Mouse (Mus musculus) heart, adult 18-20 months (tissue): ENCODE data around the gene Zfp281. TPM values are rescaled to one million over a fixed set of nuclear protein-coding genes. Genes with fewer than 3 reads are reported as not detected.

Source experiments
- DNase-seq, 2 experiments: peaks; one replicate each; pipeline ENCODE4 v3.0.0; 2021 to 2022; ENCODE audit warnings: mixed read lengths in 1 of 2
- long read RNA-seq, 2 experiments: library from polyadenylated mRNA; stranded (forward); transcript quantifications; one replicate each; pipeline ENCODE4 v2.0.0; 2021
- total RNA-seq, 2 experiments: library from RNA; stranded (reverse); gene quantifications; 2 replicates each; pipeline ENCODE4 v1.2.3; 2021

Zfp281 gene
- 10 to 100 TPM in 1 of 2 experiments, 1 to 10 TPM in 1; 9.0 to 10.9 TPM for total RNA-seq
- long read RNA-seq, experiment 1, full-length matches to known transcripts: 11 of 13 reads
- long read RNA-seq, experiment 1, partial matches to known transcripts: 0 of 13 reads
- long read RNA-seq, experiment 1, other reads (novel, unspliced or antisense): 2 of 13 reads
- long read RNA-seq, experiment 2, full-length matches to known transcripts: 5 of 6 reads
- long read RNA-seq, experiment 2, partial matches to known transcripts: 0 of 6 reads
- long read RNA-seq, experiment 2, other reads (novel, unspliced or antisense): 1 of 6 reads

DNA sequence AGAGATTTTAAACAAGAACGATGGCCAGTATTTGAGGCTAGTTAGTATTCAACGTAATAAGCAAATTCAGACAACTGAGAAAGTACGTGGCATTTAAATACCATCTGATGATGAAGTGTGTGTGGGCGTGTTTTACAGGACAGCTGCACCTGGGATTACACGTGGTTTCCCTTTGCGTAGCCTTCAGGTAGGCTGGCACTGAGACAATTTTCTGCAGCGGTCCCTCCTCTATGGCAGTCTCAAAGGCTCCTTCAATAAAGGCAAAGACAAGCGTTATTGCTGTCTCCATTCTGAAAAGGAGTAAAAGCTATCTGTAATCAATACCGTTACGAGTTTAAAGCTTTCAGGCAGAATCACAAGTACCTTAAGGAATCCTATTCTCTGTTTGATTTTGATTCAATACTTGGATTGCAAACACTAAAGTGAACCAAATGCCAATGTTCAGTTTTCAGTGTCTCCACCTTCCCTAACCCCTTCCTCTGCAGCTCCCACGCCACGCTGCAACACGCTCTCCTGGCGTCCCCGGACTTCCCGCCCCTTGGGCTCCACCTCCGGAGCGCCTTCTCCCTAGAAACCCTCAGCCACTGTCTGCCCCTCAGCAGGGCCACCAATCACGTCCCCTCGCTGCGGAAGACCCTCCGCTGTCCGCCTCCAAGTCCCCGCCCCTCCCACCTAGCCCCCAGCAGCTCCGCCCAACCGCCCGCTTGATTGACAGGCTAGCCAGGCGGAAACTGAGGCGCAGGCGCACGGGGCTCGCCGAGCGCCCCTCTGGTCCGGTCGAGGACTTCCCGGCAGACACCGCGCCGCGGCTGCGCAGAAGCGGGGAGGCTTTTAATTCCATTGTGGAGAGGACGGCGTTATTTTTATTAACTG is at the start of gene Zfp281:
Gene Zfp281 (plus strand): TSS at position 756 of the 873 bp plus-strand sequence.
- peak; percentile 97 to 98 for DNase-seq

DNA sequence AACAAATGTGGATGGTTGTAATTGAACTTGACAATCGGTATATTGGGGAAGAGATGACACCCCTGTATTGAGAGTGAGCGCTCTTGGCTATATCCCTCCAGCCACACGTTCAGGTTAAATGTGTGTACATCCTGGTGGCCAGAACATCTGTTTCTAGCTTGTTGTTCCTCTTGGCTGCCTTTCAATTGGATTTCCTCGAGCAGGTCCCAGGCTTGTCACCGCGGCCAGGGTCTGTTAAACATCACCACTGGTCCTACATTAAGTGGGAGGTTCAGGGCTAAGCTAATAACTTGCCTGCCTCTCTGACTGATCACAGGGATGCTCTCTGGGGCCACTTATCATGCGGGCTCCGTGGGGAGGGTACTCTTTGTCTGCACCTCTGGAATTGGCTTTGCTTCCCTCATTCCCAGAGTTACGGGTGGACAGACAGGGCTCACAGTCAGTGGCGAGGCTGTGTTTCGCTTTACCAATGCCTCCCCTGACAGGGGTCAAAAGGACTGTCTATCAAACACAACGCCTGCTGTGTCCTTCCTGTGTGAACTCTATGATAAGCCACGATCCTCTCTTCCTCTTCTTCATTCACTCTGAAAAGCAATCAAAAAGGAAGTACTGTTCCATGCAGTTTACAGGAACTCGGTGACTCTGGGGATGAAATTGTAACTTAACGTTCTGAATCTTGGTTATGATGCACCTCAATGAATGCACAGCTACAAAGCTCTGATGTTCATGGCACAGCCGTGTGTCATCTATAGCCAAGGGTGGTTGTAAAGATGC is 46.6 kb upstream of the Zfp281 start:
- no peak for DNase-seq

DNA sequence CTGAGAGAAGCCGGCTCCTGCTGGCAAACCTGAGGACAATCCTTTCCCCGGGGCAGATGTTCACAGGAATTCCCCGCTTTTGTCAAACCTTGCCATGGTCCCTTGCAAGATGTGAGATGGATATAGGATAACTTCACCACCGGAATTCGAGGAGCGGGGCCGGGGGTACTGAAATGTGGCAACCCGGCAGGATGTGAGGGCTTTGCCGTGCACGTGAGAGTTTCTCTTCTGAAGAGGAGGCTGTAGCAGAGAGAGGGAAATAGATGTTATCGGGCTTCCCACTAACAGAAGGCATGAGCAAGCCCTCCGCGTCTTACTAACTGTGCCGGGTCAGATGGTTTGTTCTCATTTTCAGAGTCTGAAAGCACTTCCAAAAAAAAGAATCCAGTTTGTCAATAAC is 45.3 kb upstream of the Zfp281 start:
- no peak for DNase-seq

DNA sequence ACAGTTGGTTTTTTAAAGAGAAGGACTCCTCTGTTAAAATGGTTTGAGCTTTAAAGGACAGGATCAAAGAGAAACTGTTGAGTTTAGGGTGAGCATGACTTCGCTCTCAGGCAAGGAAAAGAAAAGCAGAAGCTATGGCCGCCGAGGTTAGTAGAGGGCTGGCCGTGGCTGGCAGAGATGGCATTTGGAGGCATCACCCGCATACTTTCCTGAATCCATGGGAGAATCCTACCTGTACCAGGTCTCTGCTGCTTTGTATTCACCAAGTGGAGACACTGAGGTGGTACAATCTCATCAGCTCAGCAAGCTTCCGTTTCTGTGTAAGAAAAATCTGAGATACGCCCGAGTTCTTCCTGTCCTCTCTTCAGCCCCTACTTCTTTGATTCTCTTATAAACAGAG is 44.4 kb upstream of the Zfp281 start:
- no peak for DNase-seq

DNA sequence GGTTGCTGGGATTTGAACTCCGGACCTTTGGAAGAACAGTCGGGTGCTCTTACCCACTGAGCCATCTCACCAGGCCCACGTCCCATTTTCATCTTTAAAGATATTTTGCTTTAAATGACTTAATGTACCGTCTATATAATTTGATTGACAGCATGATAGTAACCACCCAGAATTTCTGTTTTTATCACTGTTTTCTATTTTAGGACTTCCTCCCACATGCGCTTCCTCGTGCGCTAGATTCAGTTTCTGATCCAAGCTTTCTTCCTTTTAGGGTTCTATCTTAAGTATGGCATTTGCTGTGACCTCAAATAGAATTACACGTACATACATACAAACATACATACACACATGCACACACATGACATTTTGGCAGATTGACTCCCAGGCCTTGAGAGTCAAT is 42.9 kb upstream of the Zfp281 start:
- DNase-seq: no peak

DNA sequence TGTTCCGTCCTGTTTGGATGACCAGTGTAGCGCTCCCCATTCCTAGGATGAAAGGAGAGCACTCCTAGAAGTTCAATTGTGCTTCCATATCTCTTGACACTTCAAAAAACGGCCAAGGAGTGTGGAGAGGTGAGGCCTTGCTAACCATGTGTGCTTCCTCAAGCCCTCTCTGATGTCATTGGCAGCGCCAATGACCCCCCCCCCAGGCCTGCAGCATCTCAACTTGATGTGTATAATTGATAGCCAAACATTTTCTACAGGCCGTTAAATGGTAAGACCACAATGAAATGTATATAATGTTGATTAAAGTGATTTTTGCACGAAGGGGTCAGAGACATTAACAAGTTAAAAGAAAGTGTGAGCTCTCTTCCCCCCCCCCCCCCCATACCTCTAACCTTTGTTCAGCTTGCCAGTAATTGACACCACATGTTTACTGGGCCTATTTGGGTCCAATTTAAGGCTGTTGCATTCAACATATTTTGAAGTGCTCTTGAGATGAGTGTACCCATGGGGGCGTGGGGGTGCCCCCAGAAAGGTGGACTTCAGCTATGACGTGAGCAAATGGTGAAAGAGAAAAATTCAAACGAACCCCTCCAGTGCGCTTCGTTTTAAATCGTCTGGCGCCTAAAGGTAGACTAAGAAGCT is 36.8 kb upstream of the Zfp281 start:
- DNase-seq: no peak

DNA sequence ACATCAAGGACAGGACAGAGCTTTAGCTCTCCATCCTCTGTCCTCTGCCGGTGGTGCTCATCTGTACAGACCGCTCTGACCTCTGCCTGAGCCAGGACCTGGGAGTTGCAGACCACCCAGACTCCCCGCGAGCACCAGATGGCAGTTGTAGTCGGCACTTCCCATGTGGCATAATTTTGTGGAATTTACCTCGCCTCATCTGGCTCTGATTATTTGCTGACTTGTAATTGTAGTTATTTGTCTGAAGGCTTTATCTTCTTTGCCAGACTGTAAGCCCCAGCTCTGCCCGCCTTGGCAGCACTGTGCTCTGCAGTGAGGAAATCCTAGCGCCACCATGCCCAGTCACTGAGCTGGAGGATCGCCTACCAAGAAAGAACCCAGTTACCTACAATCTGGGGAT is 35.8 kb upstream of the Zfp281 start:
- DNase-seq: no peak

DNA sequence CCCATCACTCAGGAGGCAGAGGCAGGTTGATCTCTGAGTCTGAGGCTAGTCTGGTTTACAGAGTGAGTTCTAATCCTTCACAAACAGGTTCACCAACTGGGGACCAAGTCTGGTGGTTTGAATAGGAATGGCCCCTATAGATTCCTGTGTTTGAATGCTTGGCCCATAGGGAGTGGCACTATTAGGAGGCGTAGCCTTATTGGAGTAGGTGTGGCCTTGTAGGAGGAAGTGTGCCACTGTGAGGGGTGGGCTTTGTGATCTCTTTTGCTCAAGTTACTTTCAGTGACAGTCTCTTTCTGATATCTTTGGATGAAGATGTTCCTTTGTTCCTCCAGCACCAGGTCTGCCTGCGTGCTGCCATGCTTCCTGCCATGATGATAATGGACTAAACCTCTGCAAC is 32.0 kb upstream of the Zfp281 start:
- DNase-seq: no peak

DNA sequence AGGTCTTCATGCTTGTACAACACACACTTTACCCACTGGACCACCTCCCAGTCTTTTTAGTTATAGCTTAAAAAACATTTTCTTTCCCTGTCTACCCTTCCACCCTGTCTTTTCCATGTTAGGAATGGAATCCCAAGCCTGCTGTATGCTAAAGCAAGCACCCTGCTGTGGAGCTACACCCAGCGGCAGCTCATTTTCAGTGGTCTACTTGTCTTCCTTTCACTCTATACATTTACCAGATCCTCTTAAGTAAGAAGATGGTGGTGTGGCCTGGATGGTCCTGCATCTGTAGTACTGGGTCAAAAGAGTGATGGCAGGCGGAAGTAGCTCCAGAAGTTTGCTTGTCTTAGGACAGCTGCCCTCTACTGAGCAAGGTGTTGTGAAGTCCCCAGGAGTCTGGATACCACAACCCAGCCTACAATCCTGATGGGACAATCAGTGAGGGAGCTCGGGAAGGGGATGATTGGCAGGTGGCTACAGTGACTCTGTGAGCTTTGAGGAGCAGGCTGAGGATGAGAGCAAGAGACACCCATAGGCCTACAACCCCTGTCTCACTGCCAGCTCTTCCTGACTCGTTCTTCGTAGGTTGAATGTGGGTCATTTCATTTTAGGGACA is 30.4 kb upstream of the Zfp281 start:
- DNase-seq: no peak

DNA sequence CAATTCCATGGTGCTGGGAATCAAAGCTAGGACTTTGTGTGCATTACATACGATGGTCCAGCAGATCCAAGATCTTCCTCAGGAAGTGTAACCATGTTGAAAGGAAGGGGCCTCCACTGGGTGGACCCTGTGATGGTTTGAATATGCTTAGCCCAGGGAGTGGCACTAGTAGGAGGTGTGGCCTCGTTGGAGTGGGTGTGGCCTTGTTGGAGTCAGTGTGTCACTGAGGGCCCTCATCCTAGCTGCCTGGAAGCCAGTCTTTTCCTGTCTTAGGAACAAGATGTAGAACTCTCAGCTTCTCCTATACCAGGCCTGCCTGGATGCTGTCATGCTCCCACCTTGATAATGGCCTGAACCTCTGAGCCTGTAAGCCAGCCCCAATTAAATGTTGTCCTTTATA is 27.9 kb upstream of the Zfp281 start:
- DNase-seq: no peak

DNA sequence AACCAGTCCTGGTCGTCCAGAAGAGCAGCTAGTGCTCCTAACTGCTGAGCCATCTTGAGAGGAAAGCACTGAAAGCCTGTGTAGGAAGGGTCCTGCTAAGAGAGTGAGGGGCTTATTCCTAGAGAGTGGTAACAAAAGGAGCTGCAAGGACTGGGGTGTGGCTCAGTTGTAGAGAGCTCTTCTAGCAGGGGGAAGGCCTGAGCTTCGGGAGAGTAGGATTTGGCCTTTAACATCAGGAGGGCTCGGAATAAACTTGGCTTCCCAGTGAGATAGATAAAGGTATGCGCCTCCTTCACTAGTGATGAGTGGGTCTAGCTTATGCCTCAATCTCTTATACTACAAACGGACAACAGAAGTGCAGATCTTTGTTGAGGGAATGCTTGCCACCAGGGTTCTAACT is 26.4 kb upstream of the Zfp281 start:
- DNase-seq: no peak

DNA sequence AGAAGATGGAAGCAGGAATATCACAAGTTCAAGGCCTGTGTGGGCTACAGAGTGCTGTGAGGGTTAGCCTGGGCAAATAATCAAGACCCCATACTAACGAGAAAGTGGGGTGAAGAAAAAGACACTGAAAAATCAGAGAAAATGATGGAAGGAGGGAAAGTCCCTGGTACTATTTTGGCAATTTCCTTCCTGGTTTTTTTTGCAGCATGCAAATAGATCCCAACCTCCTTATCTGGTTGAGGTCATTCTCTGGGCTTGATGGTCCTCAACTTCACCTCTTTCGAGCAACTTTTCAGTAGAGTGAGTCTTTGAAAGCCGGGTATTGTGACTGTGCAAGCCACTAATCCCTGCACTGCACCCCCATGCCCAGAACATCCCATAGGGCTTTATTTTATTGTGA is 24.6 kb upstream of the Zfp281 start:
- DNase-seq: no peak

DNA sequence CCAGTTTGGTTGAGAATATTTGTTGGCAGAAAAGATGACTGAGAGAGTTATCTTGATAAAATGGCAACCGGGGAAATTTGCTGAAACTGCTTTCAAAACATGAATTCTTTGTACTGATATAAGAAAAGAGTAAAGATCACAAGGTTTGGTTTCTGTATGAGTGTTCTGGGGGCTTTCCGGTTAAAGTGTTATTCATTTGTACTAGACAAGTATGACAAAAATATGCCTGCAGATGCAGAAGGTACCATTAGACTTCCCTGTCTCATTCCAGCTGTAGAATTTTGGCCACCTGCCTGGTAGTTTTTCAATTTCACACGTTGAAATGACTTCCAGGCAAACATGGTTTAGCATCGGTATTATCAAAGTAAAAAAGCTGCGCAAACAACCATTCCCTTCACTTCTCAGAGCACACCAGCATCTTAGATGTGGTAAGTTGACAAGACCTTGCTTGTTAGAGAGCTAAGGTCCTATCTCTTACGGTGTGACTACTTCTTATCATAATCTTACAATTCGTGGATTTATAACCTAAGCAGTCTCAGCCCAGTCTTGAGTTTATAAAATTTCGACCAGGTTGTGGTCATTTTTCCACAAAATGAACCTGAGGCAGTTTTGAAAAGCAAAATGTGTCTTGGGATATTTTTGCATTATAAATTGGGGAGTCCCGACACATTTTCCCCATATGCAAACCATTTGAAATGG is 23.9 kb upstream of the Zfp281 start:
- DNase-seq: no peak

DNA sequence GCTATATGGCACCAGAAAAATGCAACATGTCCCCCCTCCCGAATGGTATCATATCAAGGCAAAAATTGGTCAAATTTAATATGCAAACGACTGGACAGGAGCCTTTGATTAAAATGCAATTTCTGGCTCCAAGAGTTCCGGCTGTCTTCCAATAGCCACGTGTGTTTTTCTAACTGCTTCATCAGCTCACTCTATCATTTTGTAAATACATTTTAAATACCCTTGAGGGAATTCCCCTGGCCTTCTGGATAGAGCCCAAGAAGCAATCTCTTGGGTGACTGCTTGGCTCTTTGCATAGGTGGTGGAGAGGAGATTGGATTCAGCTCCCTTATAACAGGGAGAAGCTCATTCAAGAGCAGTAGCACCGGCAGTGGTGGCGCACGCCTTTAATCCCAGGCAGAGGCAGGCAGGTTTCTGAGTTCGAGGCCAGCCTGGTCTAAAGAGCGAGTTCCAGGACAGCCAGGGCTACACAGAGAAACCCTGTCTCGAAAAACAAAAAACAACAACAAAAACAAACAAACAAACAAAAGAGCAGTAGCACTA is 23.3 kb upstream of the Zfp281 start:
- no peak for DNase-seq

DNA sequence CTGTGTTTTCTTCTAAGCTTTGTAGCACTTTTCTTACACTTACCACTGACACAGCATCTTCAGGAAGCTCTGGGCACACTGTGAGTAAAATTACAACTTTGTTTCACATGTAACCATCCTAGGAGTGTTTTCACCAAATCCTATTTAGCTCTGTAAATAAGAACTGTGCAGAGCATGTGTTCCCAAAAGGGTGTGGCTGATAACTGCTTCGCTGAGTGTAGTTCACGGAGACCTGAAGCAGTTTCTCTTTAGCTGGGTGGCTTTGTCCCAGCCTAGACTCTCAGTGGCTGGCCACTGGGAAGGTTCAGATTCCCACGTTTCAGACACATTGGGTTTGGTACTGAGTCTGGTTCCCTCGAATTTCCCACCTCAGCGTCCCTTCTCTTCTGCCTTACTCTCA is 22.4 kb upstream of the Zfp281 start:
- no peak for DNase-seq

DNA sequence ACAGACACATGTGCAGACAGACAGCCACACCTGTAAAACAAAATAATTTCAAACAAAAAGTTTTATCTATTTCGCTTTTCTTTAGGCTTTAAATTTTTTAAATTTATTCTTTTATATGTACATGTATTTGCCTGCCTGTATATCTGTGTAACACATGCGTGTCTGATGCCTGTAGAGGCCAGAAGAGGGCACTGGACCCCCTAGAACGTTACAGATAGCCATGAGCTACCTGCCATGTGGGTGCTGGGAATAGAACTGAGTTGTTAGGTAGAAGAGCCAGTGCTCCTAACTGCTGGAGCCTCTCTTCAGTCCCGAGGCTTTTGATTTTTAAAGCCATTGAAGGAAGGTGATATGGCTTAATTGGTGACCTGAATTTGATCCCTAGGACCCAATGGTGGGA is 20.5 kb upstream of the Zfp281 start:
- DNase-seq: no peak

DNA sequence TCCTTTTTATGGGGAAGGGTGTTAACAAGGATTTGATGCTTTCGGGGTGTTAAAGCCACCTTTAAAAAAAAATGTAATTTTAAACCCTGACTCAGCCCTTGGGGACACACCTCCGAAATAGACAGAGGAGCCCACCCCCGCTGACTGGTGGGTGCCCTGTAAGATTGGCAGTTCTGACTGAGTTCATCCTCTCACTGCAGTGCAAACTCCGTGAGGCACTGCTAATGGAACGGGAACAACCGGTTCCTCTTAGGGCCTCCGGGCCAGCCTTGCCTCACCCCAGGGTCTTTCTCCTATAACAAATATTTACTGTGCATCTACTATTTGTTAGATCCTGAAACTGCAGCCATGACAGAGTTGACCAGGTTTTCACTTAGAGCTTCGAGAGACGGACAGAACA is 18.9 kb upstream of the Zfp281 start:
- no peak for DNase-seq

DNA sequence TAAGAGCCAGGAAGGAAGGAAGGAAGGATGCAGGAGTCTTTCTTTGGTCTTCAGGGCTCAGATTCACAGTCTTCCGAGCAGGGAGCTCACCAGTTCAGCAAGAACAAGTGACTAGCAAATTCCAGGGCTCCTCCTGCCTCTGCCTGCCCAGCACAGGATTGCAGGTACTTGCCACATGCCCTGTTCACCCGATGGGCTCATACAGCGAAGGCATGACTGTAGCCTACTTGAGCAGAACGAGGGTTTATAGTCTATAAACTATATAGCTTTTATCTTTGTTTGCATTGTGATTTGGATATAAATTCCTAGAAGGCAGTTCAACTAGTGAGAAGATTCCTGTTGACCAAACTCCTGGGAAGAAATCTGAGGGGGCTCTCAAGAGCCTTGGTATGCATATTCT is 18.4 kb upstream of the Zfp281 start:
- DNase-seq: no peak

DNA sequence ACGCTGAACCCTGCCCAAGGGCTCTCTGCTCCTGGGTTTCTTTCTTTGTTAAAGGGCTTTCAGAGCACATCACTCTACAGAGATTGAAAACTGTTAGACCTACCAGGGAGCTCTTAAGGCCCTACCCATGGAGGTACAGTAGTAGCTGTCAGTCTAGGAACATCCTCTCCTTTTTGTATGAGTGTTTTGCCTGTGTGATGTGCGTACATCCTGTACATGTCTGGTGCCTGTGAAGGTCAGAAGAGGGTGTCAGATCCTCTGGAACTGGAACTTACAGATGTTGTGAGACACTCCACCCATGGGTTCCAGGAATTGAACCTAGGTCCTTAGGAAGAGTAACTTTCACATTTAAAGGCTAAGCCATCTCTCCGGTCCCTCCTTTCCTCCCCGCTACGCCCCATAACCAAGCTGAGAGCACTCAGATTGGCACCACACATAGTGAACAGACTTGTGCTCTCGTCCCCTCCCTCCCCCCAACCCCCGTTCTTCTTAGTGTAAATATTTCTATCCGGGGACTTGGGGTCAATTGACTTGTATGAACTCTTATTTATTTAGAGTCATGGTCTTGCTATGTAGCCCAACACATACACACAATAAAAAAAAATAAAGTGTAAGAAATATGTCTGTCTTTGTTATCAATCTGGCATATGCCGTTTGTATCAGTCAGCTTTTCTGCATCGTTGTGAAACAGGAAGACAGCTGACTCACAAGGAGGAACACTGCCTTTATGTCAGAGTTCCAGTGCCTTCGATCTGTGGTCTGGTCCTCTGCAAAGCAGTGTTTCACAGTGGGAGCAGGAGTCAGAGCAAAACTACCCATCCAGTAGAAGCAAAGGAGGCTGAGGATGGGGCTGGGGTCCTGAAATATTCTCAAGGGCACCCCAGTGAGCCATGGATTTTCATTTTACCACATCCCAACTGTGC is 16.1 kb upstream of the Zfp281 start:
- peak in 1 of 2 experiments; percentile 15 for DNase-seq

DNA sequence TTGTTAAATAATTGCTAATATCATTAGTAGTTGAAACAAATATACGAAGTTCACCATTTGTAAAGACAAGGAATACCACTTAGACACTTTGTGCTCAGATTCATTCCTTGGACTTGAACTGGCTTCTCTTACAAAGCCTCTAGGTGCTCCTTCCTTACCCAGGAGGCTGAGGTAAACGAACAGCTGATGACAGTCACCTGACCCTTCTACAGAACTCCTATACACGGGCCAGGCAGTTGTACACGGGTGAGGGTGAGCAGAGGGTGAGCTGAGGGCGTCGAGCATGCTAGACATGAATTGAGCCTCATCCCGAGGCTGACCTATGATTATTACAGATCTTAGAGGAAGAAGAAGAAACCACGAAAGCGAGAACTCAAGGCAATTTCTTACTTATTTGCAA is 12.9 kb upstream of the Zfp281 start:
- no peak for DNase-seq
